Mouse (Mus musculus) thymus, adult 18-20 months (tissue): ENCODE data around the gene Ifitm1.
"Not testable (repeated sequence)": the region's sequence is repeated elsewhere in the genome, so short reads cannot be mapped to it uniquely, and the experiment has no call there.

Source experiments
- DNase-seq, 2 experiments: peaks; one replicate each; pipeline ENCODE4 v3.0.0; 2022; ENCODE audit warnings: mixed read lengths in 2 of 2

Gene Ifitm1

GRCm38 (mm10) chr7:141017824-141018223, 50.8 kb downstream of the Ifitm1 start, which contains the start of gene Ifitm6:
Ifitm6 (minus strand) TSS chr7:141017924.
- DNase-seq = not testable (repeated sequence)

- DNase-seq = no peak
Observed at GRCm38 (mm10) chr7:141019028-141019427, 52.0 kb downstream of the Ifitm1 start.
